Mouse (Mus musculus): ENCODE measurements around the gene Dnajc11. TPM values are rescaled to one million over a fixed set of nuclear protein-coding genes. Genes with fewer than 3 reads are reported as not detected.
A peak's percentile ranks its signal among the peaks of the same experiment; 100 is the strongest.

Gene Dnajc11
- polyA plus RNA-seq, 2 experiments, result 50.9 to 56.9 TPM

- no peaks in the 10 kb centered on the region for H3K27me3 ChIP-seq (ENCODE audit: control insufficient read depth, insufficient read depth, low read length)
- no peak overlapping the region for H3K4me2 ChIP-seq (replicated peaks; ENCODE audit: low read depth, low read length, severe bottlenecking)
- no peaks in the 10 kb centered on the region for H3K9me3 ChIP-seq (ENCODE audit: control insufficient read depth, low read length)
- H3K4me3 ChIP-seq (replicated peaks; ENCODE audit: low read length), result no peak overlapping the region
- 59% methylated on average over 4 of the region's 4 CpGs for WGBS
- H3K4me1 ChIP-seq (ENCODE audit: control insufficient read depth, insufficient read depth, low read length), result peaks cover 26% of the 10 kb centered on the region
- H3K27ac ChIP-seq (replicated peaks; ENCODE audit: low read depth, low read length), result no peak overlapping the region
- no peak for TF ChIP-seq POLR2A (IDR thresholded peaks at IDR 0.05; ENCODE audit: borderline replicate concordance, extremely low read depth, insufficient read depth, insufficient read length)
- peak; percentile 23 for DNase-seq (ENCODE audit: low spot score)
- ATAC-seq (ENCODE audit: low FRiP score, low read depth), result no peak
- peak overlapping the region; percentile 34; the same call in 1 of the 2 replicates for H3K9ac ChIP-seq (ENCODE audit: low read depth, low read length, severe bottlenecking)
- no peaks in the 10 kb centered on the region for H3K36me3 ChIP-seq (ENCODE audit: control insufficient read depth, insufficient read depth, low read length)
Observed at GRCm38 (mm10) chr4:152029997-152030396, 96.5 kb downstream of the Dnajc11 start.

Other genes starting within 250 kb of the Dnajc11 start
- 28.6 and 29.2 TPM in 2 replicates for gene Camta1, start 71.8 kb upstream of the Dnajc11 start, polyA plus RNA-seq (2012; rRNA removed)
- gene Camta1, start 71.8 kb upstream of the Dnajc11 start, polyA plus RNA-seq (2014; fragmentation: Nextera tagmentation; extraction: Ambion mirVana), result 78.8 and 91.1 TPM in 2 replicates
- gene Thap3, start 55.3 kb downstream of the Dnajc11 start, polyA plus RNA-seq (2012; rRNA removed), result 60.6 and 61.6 TPM in 2 replicates
- 36.1 and 37.5 TPM in 2 replicates for gene Thap3, start 55.3 kb downstream of the Dnajc11 start, polyA plus RNA-seq (2014; fragmentation: Nextera tagmentation; extraction: Ambion mirVana)
- 35.1 and 40.5 TPM in 2 replicates for gene Phf13, start 62.6 kb downstream of the Dnajc11 start, polyA plus RNA-seq (2012; rRNA removed)
- 33.7 and 37.1 TPM in 2 replicates for gene Phf13, start 62.6 kb downstream of the Dnajc11 start, polyA plus RNA-seq (2014; fragmentation: Nextera tagmentation; extraction: Ambion mirVana)
- 18.8 and 25.7 TPM in 2 replicates for gene Klhl21, start 75.1 kb downstream of the Dnajc11 start, polyA plus RNA-seq (2012; rRNA removed)
- gene Klhl21, start 75.1 kb downstream of the Dnajc11 start, polyA plus RNA-seq (2014; fragmentation: Nextera tagmentation; extraction: Ambion mirVana), result 11.0 and 11.1 TPM in 2 replicates
- 31.2 and 41.5 TPM in 2 replicates for gene Zbtb48, start 94.0 kb downstream of the Dnajc11 start, polyA plus RNA-seq (2012; rRNA removed)
- gene Zbtb48, start 94.0 kb downstream of the Dnajc11 start, polyA plus RNA-seq (2014; fragmentation: Nextera tagmentation; extraction: Ambion mirVana), result 25.4 and 27.4 TPM in 2 replicates
- gene Tas1r1, start 104.9 kb downstream of the Dnajc11 start, polyA plus RNA-seq (2012; rRNA removed), result 1.0 and 1.7 TPM in 2 replicates
- 0.93 and 1.3 TPM in 2 replicates for gene Tas1r1, start 104.9 kb downstream of the Dnajc11 start, polyA plus RNA-seq (2014; fragmentation: Nextera tagmentation; extraction: Ambion mirVana)
- 28.5 and 33.4 TPM in 2 replicates for gene Nol9, start 105.6 kb downstream of the Dnajc11 start, polyA plus RNA-seq (2012; rRNA removed)
- 25.9 and 32.2 TPM in 2 replicates for gene Nol9, start 105.6 kb downstream of the Dnajc11 start, polyA plus RNA-seq (2014; fragmentation: Nextera tagmentation; extraction: Ambion mirVana)
- gene Plekhg5, start 138.8 kb downstream of the Dnajc11 start, polyA plus RNA-seq (2012; rRNA removed), result 25.0 and 36.2 TPM in 2 replicates
- 14.1 and 16.9 TPM in 2 replicates for gene Plekhg5, start 138.8 kb downstream of the Dnajc11 start, polyA plus RNA-seq (2014; fragmentation: Nextera tagmentation; extraction: Ambion mirVana)
- 5.6 and 6.0 TPM in 2 replicates for gene Tnfrsf25, start 182.2 kb downstream of the Dnajc11 start, polyA plus RNA-seq (2012; rRNA removed)
- 1.0 TPM in 2 replicates for gene Tnfrsf25, start 182.2 kb downstream of the Dnajc11 start, polyA plus RNA-seq (2014; fragmentation: Nextera tagmentation; extraction: Ambion mirVana)
- 1.7 TPM in 2 replicates for gene Espn, start 218.7 kb downstream of the Dnajc11 start, polyA plus RNA-seq (2012; rRNA removed)
- 1.4 and 1.7 TPM in 2 replicates for gene Espn, start 218.7 kb downstream of the Dnajc11 start, polyA plus RNA-seq (2014; fragmentation: Nextera tagmentation; extraction: Ambion mirVana)
- gene Hes2, start 225.2 kb downstream of the Dnajc11 start, polyA plus RNA-seq (2012; rRNA removed), result 0.03 and 0.04 TPM in 2 replicates
- gene Hes2, start 225.2 kb downstream of the Dnajc11 start, polyA plus RNA-seq (2014; fragmentation: Nextera tagmentation; extraction: Ambion mirVana), result not detected in 2 replicates
- 47.7 and 50.3 TPM in 2 replicates for gene Acot7, start 244.4 kb downstream of the Dnajc11 start, polyA plus RNA-seq (2012; rRNA removed)
- 47.3 and 48.4 TPM in 2 replicates for gene Acot7, start 244.4 kb downstream of the Dnajc11 start, polyA plus RNA-seq (2014; fragmentation: Nextera tagmentation; extraction: Ambion mirVana)